Mouse (Mus musculus): ENCODE measurements around the gene Tubgcp6. TPM values are rescaled to one million over a fixed set of nuclear protein-coding genes. Genes with fewer than 3 reads are reported as not detected.

The Tubgcp6 gene
- polyA plus RNA-seq, 1 experiment, result 21.1 TPM

DNA sequence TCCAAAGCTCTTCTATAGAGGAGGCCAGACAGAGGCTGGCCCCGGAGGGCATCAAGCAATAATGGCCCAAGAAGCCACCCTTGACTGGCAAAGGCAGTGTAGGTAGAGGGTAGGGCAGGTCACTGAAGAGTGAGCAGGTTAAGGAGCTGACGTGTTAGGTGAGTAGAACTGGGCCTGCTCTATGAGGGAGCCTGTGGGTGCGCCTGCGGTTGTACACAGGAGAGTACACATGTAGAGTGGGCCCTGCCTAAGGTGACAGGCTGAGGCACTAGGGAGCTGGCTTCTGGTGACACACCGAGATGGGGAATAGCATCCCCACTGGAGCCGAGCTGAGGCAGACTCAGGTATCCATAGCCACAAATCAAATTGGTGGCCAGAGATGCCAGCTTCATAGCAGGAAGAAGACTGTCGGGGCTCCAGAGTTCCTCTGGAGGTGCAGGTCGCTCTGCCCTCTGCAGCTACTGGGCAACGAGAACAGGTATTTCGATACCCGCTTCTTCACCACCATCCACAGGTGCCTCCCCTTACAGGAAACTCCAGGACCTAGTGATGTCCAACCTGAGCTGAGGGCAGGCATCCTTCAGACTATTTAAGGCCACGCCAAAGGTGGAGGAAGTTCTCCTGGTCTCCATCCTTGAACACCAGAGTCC, 62.0 kb downstream of the Tubgcp6 start:
- Histone ChIP-seq H3K9me3 (replicated peaks; ENCODE audit: control insufficient read depth, insufficient read depth, low read length, poor library complexity, severe bottlenecking) (no peaks in the 10 kb centered on the region), H3K27ac (ENCODE audit: insufficient read depth, low read length) (no peak overlapping the region), H3K27me3 (ENCODE audit: control insufficient read depth, insufficient read depth, low read length, poor library complexity, severe bottlenecking) (peaks cover 2% of the 10 kb centered on the region; the same call in 1 of the 2 replicates)

DNA sequence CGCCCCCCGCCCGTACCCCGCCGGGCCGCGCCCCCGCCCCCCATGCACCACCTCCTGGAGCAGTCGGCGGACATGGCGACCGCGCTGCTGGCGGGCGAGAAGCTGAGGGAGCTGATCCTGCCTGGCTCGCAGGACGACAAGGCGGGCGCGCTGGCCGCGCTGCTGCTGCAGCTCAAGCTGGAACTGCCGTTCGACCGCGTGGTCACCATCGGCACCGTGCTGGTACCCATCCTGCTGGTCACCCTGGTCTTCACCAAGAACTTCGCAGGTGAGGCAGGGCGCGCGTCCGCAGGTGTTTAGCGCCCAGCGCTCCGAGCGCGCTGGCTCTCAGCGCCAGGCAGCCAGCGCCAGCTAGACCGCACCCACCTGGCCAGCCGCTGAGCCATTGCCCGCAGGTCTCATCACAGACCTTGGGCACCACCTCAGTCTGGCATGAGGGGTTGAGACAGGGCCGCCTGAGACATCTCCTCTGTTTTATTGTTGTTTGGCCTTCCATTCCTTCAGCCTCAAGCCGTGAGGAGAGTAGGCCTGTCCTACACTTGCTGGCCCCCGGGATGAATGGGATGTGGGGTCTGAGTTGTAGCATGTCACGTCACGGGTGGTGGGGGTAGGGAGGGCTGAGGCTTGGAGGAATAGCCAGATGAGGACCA, 62.8 kb downstream of the Tubgcp6 start:
- Histone ChIP-seq H3K4me1 (ENCODE audit: control insufficient read depth, insufficient read depth, low read length) (peaks cover 2% of the 10 kb centered on the region), H3K27ac (ENCODE audit: insufficient read depth, low read length) (no peak overlapping the region), H3K36me3 (ENCODE audit: control insufficient read depth, insufficient read depth, low read length, poor library complexity, severe bottlenecking) (no peaks in the 10 kb centered on the region), H3K27me3 (ENCODE audit: control insufficient read depth, insufficient read depth, low read length, poor library complexity, severe bottlenecking) (peaks cover 2% of the 10 kb centered on the region; the same call in 1 of the 2 replicates), H3K9ac (ENCODE audit: low read depth, poor library complexity, severe bottlenecking) (peak overlapping the region; percentile 62), H3K9me3 (replicated peaks; ENCODE audit: control insufficient read depth, insufficient read depth, low read length, poor library complexity, severe bottlenecking) (no peaks in the 10 kb centered on the region), H3K4me3 (ENCODE audit: low read depth, low read length) (peak overlapping the region; percentile 64)
- TF ChIP-seq CTCF (IDR thresholded peaks at IDR 0.05; ENCODE audit: low read depth, low read length) (no peak), POLR2A (IDR thresholded peaks at IDR 0.05; ENCODE audit: insufficient read depth, low read length) (no peak), EP300 (IDR thresholded peaks at IDR 0.05; ENCODE audit: insufficient read depth, low read depth, low read length) (no peak)

More for the DNA sequence above, 62.0 kb downstream of the Tubgcp6 start:
- TF ChIP-seq CTCF (IDR thresholded peaks at IDR 0.05; ENCODE audit: low read depth, low read length) (no peak), EP300 (IDR thresholded peaks at IDR 0.05; ENCODE audit: insufficient read depth, low read depth, low read length) (no peak)
- no peak overlapping the region for H3K4me3 ChIP-seq (ENCODE audit: low read depth, low read length)
- H3K4me1 ChIP-seq (ENCODE audit: control insufficient read depth, insufficient read depth, low read length), result peaks cover 2% of the 10 kb centered on the region
- H3K36me3 ChIP-seq (ENCODE audit: control insufficient read depth, insufficient read depth, low read length, poor library complexity, severe bottlenecking), result no peaks in the 10 kb centered on the region
- no peak overlapping the region for H3K9ac ChIP-seq (ENCODE audit: low read depth, poor library complexity, severe bottlenecking)

DNA sequence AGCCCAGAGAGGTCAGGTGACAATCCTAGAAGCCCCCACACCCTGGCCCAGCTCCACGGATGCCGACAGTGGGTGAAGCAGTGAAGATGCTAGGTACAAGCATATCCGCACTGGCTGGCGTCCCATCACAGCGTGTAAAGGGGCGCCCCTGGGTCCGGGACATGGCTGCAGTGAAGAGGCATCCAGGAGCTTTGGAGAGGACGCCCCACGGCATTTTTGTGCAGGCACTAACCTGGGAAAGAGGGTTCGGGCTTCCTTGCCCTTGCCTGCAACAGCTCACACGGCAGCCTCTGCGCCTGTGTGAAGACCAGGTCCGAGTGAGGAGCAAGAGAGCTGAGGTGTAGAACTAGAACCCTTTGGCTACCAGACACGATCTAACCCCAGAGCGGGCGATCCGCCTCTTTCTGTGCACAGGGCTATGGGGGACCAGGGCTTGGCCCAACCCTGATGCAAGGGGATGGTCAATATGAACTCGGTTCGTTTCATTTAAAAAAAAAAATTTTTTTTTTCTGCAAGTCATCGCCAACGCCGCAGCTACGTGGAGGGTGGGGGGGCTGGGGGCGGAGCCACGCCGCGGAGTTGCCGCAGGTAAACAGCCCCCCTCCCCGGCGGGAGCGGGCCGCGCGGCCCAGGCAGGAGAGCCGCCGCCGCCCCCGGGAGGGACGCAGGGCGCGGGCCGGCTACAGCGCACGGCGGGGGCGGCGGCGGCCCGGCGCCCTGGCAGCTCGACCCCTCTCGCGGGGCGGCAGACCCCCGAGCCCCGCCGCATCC, 63.6 kb downstream of the Tubgcp6 start, which contains the start of gene Panx2:
TSS of gene Panx2 (plus strand) at position 574 of the 771 bp plus-strand sequence.
- Histone ChIP-seq H3K4me3 (ENCODE audit: low read depth, low read length) (peak within 1 kb of the TSS; percentile 67), H3K27ac (ENCODE audit: insufficient read depth, low read length) (no peak within 1 kb of the TSS), H3K27me3 (ENCODE audit: control insufficient read depth, insufficient read depth, low read length, poor library complexity, severe bottlenecking) (peaks cover 2% of the 10 kb centered on the region; the same call in 1 of the 2 replicates), H3K4me1 (ENCODE audit: control insufficient read depth, insufficient read depth, low read length) (peaks cover 2% of the 10 kb centered on the region), H3K9ac (ENCODE audit: low read depth, poor library complexity, severe bottlenecking) (peak within 1 kb of the TSS; percentile 62), H3K36me3 (ENCODE audit: control insufficient read depth, insufficient read depth, low read length, poor library complexity, severe bottlenecking) (no peaks in the 10 kb centered on the region), H3K9me3 (replicated peaks; ENCODE audit: control insufficient read depth, insufficient read depth, low read length, poor library complexity, severe bottlenecking) (no peaks in the 10 kb centered on the region)
- TF ChIP-seq EP300 (IDR thresholded peaks at IDR 0.05; ENCODE audit: insufficient read depth, low read depth, low read length) (no peak), CTCF (IDR thresholded peaks at IDR 0.05; ENCODE audit: low read depth, low read length) (no peak), POLR2A (IDR thresholded peaks at IDR 0.05; ENCODE audit: insufficient read depth, low read length) (no peak)

DNA sequence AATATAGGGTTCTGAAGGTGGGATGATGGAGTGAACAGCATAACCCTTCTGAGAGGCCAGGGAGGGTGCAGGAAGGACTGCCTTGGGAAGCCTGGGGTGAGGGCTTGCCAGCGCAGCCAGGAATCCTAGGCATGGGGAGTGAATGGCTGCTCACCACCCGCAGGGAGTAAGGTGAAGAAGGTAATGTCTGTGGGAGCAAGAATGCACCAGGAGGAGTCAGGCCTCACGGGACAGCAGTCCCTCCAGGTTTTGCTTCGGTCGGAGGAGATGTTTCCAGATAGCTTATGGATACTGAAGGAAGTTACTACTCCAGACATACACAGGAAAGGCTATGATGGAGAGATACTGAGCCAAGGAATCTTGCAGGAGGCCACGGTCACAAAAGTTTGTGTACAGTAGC, 64.2 kb downstream of the Tubgcp6 start:
- no peak overlapping the region for H3K27ac ChIP-seq (ENCODE audit: insufficient read depth, low read length)
- no peaks in the 10 kb centered on the region for H3K36me3 ChIP-seq (ENCODE audit: control insufficient read depth, insufficient read depth, low read length, poor library complexity, severe bottlenecking)
- H3K4me1 ChIP-seq (ENCODE audit: control insufficient read depth, insufficient read depth, low read length), result peaks cover 2% of the 10 kb centered on the region
- H3K4me3 ChIP-seq (ENCODE audit: low read depth, low read length), result no peak overlapping the region; the same call in 1 of the 2 replicates
- H3K9ac ChIP-seq (ENCODE audit: low read depth, poor library complexity, severe bottlenecking), result peak overlapping the region; percentile 62
- H3K9me3 ChIP-seq (replicated peaks; ENCODE audit: control insufficient read depth, insufficient read depth, low read length, poor library complexity, severe bottlenecking), result no peaks in the 10 kb centered on the region
- peaks cover 2% of the 10 kb centered on the region; the same call in 1 of the 2 replicates for H3K27me3 ChIP-seq (ENCODE audit: control insufficient read depth, insufficient read depth, low read length, poor library complexity, severe bottlenecking)
- TF ChIP-seq POLR2A (IDR thresholded peaks at IDR 0.05; ENCODE audit: insufficient read depth, low read length) (no peak), EP300 (IDR thresholded peaks at IDR 0.05; ENCODE audit: insufficient read depth, low read depth, low read length) (no peak), CTCF (IDR thresholded peaks at IDR 0.05; ENCODE audit: low read depth, low read length) (no peak)

DNA sequence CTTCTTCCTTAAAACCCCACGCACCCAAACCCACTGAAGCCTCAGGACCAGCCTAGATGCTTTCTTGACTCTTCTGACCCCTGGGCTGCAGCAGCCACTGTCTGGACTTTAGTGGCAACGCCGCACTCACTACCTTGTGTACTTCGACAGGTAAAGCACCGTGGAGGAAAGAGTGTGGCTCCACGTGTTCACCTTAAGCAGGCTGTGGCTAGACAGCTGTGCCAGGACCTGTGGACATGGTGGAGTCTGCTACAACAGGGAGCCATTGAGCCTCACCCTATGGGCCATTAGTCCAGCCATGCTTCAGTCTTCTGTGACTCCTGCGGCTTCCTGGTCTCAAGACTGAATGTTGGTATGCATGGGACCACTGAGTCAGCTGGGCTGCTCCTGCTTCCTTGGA, 68.2 kb downstream of the Tubgcp6 start:
- Histone ChIP-seq H3K9ac (ENCODE audit: low read depth, poor library complexity, severe bottlenecking) (no peak overlapping the region), H3K36me3 (ENCODE audit: control insufficient read depth, insufficient read depth, low read length, poor library complexity, severe bottlenecking) (no peaks in the 10 kb centered on the region), H3K4me3 (ENCODE audit: low read depth, low read length) (no peak overlapping the region), H3K4me1 (ENCODE audit: control insufficient read depth, insufficient read depth, low read length) (peaks cover 2% of the 10 kb centered on the region), H3K27me3 (ENCODE audit: control insufficient read depth, insufficient read depth, low read length, poor library complexity, severe bottlenecking) (peaks cover 2% of the 10 kb centered on the region; the same call in 1 of the 2 replicates), H3K27ac (ENCODE audit: insufficient read depth, low read length) (no peak overlapping the region), H3K9me3 (replicated peaks; ENCODE audit: control insufficient read depth, insufficient read depth, low read length, poor library complexity, severe bottlenecking) (no peaks in the 10 kb centered on the region; the same call in 1 of the 2 replicates)
- no peak for TF ChIP-seq CTCF (IDR thresholded peaks at IDR 0.05; ENCODE audit: low read depth, low read length)
- no peak for TF ChIP-seq POLR2A (IDR thresholded peaks at IDR 0.05; ENCODE audit: insufficient read depth, low read length)
- no peak for TF ChIP-seq EP300 (IDR thresholded peaks at IDR 0.05; ENCODE audit: insufficient read depth, low read depth, low read length)

Other genes with a start within 250 kb of the Tubgcp6 start
- gene Ttll8, start 168.7 kb downstream of the Tubgcp6 start, polyA plus RNA-seq (2011; ENCODE audit: insufficient read depth, insufficient read length, low read depth, missing spikeins), result not detected in 2 replicates
- not detected in 2 replicates for gene Mlc1, start 144.1 kb downstream of the Tubgcp6 start, polyA plus RNA-seq (2011; ENCODE audit: insufficient read depth, insufficient read length, low read depth, missing spikeins)
- 2.9 and 4.1 TPM in 2 replicates for gene Mov10l1, start 140.2 kb downstream of the Tubgcp6 start, polyA plus RNA-seq (2011; ENCODE audit: insufficient read depth, insufficient read length, low read depth, missing spikeins)
- gene Panx2, start 63.4 kb downstream of the Tubgcp6 start, polyA plus RNA-seq (2011; ENCODE audit: insufficient read depth, insufficient read length, low read depth, missing spikeins), result 1.4 and 2.8 TPM in 2 replicates
- 19.7 and 21.6 TPM in 2 replicates for gene Trabd, start 48.0 kb downstream of the Tubgcp6 start, polyA plus RNA-seq (2011; ENCODE audit: insufficient read depth, insufficient read length, low read depth, missing spikeins)
- 9.2 and 9.4 TPM in 2 replicates for gene Selenoo, start 34.0 kb downstream of the Tubgcp6 start, polyA plus RNA-seq (2011; ENCODE audit: insufficient read depth, insufficient read length, low read depth, missing spikeins)
- 4.6 and 4.8 TPM in 2 replicates for gene Hdac10, start 5.6 kb upstream of the Tubgcp6 start, polyA plus RNA-seq (2011; ENCODE audit: insufficient read depth, insufficient read length, low read depth, missing spikeins)
- gene Mapk12, start 17.6 kb upstream of the Tubgcp6 start, polyA plus RNA-seq (2011; ENCODE audit: insufficient read depth, insufficient read length, low read depth, missing spikeins), result 33.2 and 38.2 TPM in 2 replicates
- 9.1 and 9.3 TPM in 2 replicates for gene Mapk11, start 26.5 kb upstream of the Tubgcp6 start, polyA plus RNA-seq (2011; ENCODE audit: insufficient read depth, insufficient read length, low read depth, missing spikeins)
- gene Plxnb2, start 57.7 kb upstream of the Tubgcp6 start, polyA plus RNA-seq (2011; ENCODE audit: insufficient read depth, insufficient read length, low read depth, missing spikeins), result 86.1 and 96.7 TPM in 2 replicates
- gene Dennd6b, start 73.4 kb upstream of the Tubgcp6 start, polyA plus RNA-seq (2011; ENCODE audit: insufficient read depth, insufficient read length, low read depth, missing spikeins), result 9.1 and 10.0 TPM in 2 replicates
- gene Ppp6r2, start 88.4 kb upstream of the Tubgcp6 start, polyA plus RNA-seq (2011; ENCODE audit: insufficient read depth, insufficient read length, low read depth, missing spikeins), result 13.3 and 14.3 TPM in 2 replicates
- gene Sbf1, start 192.2 kb upstream of the Tubgcp6 start, polyA plus RNA-seq (2011; ENCODE audit: insufficient read depth, insufficient read length, low read depth, missing spikeins), result 51.5 and 66.1 TPM in 2 replicates
- gene Adm2, start 199.6 kb upstream of the Tubgcp6 start, polyA plus RNA-seq (2011; ENCODE audit: insufficient read depth, insufficient read length, low read depth, missing spikeins), result 1.1 TPM in 1 of 2 replicates, not detected in the other
- not detected in 2 replicates for gene Miox, start 211.3 kb upstream of the Tubgcp6 start, polyA plus RNA-seq (2011; ENCODE audit: insufficient read depth, insufficient read length, low read depth, missing spikeins)
- 41.4 and 42.1 TPM in 2 replicates for gene Lmf2, start 232.5 kb upstream of the Tubgcp6 start, polyA plus RNA-seq (2011; ENCODE audit: insufficient read depth, insufficient read length, low read depth, missing spikeins)
- gene Ncaph2, start 232.6 kb upstream of the Tubgcp6 start, polyA plus RNA-seq (2011; ENCODE audit: insufficient read depth, insufficient read length, low read depth, missing spikeins), result 164 and 173 TPM in 2 replicates

Data from ES-Bruce4 (cell line).